12 mouse cellular contexts compared by ENCODE assay signal in the genomic region with DNA sequence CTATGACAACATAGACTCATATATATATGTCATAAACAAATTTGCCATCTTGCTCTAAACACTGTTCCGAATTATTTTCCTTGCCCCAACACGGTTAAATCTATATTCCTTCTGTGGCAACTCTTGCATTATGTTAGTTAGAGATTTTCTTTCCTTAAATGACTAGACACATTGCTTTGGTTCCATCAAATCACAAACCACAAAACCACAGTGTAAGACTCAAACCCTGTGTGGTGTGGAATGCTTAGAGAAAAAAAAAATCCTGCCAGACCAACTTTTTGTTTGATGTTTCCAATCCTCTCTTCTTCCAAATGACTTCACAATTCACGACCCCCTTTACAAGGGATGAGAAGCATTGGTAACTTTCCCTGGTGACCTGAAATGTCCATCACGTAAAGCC.
"Had no signal": no experiment of that assay in that cellular context is flagged by ENCODE, and none has a peak within 500 bp of the region (broad histone marks: within the 10 kb centered on the region; RNA-seq: fewer than 3 reads in every experiment).

No protein-coding gene starts in this region.

- H3K27me3 ChIP-seq: limb, embryonic 12.5 days; limb, embryonic 15.5 days; midbrain, embryonic 13.5 days had no signal

- DNase-seq: kidney, postnatal 14 days; kidney, postnatal 4 days; left cerebral cortex, postnatal 4 days; liver, postnatal 0 days; lung, embryonic 14.5 days; lung, postnatal 36 days; thymus, adult 18-20 months; thymus, postnatal 36 days had no signal

- ATAC-seq: liver, postnatal 0 days; midbrain, embryonic 13.5 days; midbrain, embryonic 16.5 days had no signal
